Mouse (Mus musculus): ENCODE results near the gene Sfta2. TPM values are rescaled to one million over a fixed set of nuclear protein-coding genes. Genes with fewer than 3 reads are reported as not detected.

Sfta2 gene
- polyA plus RNA-seq, 2 experiments from 2014 or later, result not detected

GRCm38 (mm10) chr17:35680591-35680990 is 79.2 kb downstream of the Sfta2 start:
- no peak for ATAC-seq

DNA sequence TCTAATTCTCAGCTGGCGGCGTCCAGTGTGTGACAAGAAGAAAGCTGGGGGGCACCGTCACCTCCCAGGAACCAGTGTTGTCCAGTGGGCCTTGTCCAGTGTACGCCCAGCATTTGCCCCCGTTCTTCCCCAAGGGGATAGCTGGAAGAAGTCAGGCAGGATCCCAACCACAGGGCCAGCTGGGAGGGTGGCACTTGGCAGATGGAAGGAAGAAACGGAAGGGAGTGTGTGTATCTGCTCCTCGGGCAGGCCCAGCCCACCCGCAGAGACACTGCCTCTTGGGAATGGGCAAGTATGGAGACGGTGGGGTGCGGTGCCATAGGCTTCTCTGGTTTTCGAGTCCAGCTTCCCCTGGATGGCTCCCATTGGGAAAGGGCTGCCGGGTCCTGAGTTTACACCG is 80.6 kb downstream of the Sfta2 start:
- ATAC-seq, result no peak

GRCm38 (mm10) chr17:35685061-35685460 is 83.7 kb downstream of the Sfta2 start:
- ATAC-seq, result no peak

- no peak for ATAC-seq
Observed at GRCm38 (mm10) chr17:35688347-35689175, 87.2 kb downstream of the Sfta2 start.

GRCm38 (mm10) chr17:35689936-35690645 is 88.7 kb downstream of the Sfta2 start:
- ATAC-seq, result no peak

- ATAC-seq, result no peak
Observed at GRCm38 (mm10) chr17:35691811-35692210, 90.5 kb downstream of the Sfta2 start.

DNA sequence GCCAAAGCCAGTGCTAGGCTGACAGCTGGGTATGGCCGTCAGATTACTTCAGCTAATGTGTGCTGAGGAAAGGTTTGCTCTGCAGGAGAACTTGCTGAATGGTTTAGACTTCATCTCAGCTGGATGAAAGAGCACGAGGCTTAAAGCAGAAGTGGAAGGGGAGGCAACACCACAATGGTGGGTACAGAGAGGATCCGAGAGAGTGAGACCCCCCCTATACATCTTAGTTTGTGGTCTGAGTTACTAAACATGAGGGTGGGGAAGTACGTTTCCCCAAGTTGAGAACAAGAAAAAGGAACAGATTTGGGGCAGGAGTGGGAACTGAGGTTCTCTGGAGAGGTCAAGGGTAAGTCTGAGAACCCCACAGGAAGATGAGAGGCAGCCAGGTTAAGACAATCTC is 91.0 kb downstream of the Sfta2 start:
- ATAC-seq, result no peak

- ATAC-seq, result no peak
Observed at GRCm38 (mm10) chr17:35693906-35694305, 92.6 kb downstream of the Sfta2 start.

DNA sequence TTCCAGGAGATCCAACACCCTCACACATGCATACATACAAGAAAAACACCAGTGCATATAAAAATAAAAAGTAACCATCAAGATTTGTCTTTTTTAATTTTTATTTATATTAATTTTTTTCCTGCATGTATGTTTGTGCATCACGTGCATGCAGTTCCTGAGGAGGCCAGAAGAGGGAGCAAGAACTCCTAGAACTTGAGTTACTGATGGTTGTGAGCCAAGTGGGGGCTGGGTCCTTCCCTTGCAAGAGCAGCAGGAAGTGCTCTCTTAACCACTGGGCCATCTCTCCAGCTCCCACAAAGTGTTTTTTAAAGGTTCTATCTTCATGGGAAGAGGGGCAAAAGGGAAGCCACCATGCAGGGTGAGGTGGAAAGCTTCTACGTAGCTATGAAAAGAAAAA is 93.9 kb downstream of the Sfta2 start:
- ATAC-seq, result no peak

DNA sequence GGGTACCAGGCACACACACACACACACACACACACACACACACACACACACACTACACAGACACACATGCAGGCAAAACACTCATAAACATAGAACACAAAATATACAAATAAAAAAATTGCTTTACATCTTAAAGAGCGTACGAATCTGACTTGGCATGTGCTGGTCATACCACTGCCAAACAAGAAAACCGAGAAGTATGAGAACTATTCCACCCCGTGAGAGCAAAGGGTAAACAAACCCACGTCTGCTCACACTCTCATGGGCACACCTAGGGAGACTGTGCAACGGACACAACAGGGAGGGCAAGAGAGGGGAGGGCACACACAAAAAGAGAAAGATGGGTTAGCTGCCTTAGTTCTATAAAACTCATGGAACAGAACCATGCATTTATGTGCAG is 95.3 kb downstream of the Sfta2 start:
- no peak for ATAC-seq

DNA sequence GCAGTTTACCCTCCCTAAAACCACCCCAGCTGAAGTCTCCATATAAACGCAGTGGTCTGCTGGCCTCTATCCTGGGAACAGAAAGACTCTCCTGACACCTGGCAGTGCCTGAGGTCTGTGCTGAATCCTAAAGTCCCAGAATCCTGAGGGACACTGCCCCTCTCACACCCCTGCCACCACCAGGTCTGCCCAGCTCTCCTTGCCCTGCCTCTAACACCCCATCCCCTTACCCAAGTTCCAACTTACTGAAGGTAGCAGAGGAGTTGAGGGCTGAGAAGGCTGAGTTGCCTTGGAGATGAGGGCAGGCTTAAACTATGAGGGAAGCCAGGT is 96.0 kb downstream of the Sfta2 start:
- ATAC-seq, result no peak

GRCm38 (mm10) chr17:35697759-35698500 is 96.6 kb downstream of the Sfta2 start:
- ATAC-seq, result no peak

- no peak for ATAC-seq
Observed at GRCm38 (mm10) chr17:35698501-35698883, 97.1 kb downstream of the Sfta2 start.

DNA sequence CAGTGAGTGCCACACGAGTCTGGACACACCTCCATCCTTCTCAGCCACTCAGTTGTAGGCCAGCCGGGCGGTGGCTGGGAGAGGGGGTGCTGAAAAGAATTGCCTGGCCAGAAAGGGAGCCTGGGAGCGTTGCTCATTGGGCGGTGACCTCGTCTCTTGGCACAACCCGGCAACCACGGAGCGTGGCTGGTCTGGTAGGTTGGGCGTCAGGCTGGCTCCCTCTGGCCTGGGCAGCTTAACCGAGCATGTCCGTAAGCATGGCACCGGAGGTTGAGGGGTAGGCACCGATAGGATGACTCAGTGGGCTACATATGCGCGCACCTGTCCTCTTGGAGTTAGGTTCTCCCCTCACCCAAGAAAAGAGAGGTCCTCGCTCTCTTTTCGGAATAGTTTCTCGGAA is 98.6 kb downstream of the Sfta2 start:
- no peak for ATAC-seq

Other genes with a start within 250 kb of the Sfta2 start
- gene H2-Q4, start 221.9 kb upstream of the Sfta2 start, polyA plus RNA-seq (2017; shearing (Covaris generic)), result 10 to 100 TPM; 12.1 to 12.7 TPM
- 100 to 1,000 TPM; 450 to 531 TPM for gene H2-Q6, start 176.7 kb upstream of the Sfta2 start, polyA plus RNA-seq (2017; shearing (Covaris generic))
- gene H2-Q7, start 162.4 kb upstream of the Sfta2 start, polyA plus RNA-seq (2017; shearing (Covaris generic)), result 1,000 to 10,000 TPM; 1,012 to 1,237 TPM
- 10 to 100 TPM in 1 of 2 experiments, 1 to 10 TPM in 1; 7.3 to 20.1 TPM for gene H2-Q10, start 131.5 kb upstream of the Sfta2 start, polyA plus RNA-seq (2017; shearing (Covaris generic))
- under 1 TPM in 1 of 2 experiments, not detected in 1; 0.36 TPM for gene Pou5f1, start 95.5 kb upstream of the Sfta2 start, polyA plus RNA-seq (2017; shearing (Covaris generic))
- gene Tcf19, start 84.7 kb upstream of the Sfta2 start, polyA plus RNA-seq (2017; shearing (Covaris generic)), result 10 to 100 TPM; 29.2 to 36.6 TPM
- 1 to 10 TPM; 3.7 to 5.0 TPM for gene Cchcr1, start 84.4 kb upstream of the Sfta2 start, polyA plus RNA-seq (2017; shearing (Covaris generic))
- not detected for gene Psors1c2, start 68.3 kb upstream of the Sfta2 start, polyA plus RNA-seq (2017; shearing (Covaris generic))
- not detected for gene Cdsn, start 49.4 kb upstream of the Sfta2 start, polyA plus RNA-seq (2017; shearing (Covaris generic))
- not detected for gene 2300002M23Rik, start 34.1 kb upstream of the Sfta2 start, polyA plus RNA-seq (2017; shearing (Covaris generic))
- not detected for gene Gm9573, start 25.1 kb downstream of the Sfta2 start, polyA plus RNA-seq (2017; shearing (Covaris generic))
- under 1 TPM in 1 of 2 experiments, not detected in 1; 0.36 TPM for gene Mucl3, start 42.1 kb downstream of the Sfta2 start, polyA plus RNA-seq (2017; shearing (Covaris generic))
- gene Vars2, start 66.0 kb downstream of the Sfta2 start, polyA plus RNA-seq (2017; shearing (Covaris generic)), result 10 to 100 TPM in 1 of 2 experiments, 1 to 10 TPM in 1; 9.3 to 11.8 TPM
- gene Gtf2h4, start 72.2 kb downstream of the Sfta2 start, polyA plus RNA-seq (2017; shearing (Covaris generic)), result 10 to 100 TPM; 11.5 to 30.4 TPM
- gene Ddr1, start 103.1 kb downstream of the Sfta2 start, polyA plus RNA-seq (2017; shearing (Covaris generic)), result under 1 TPM; 0.66 to 0.71 TPM
- under 1 TPM; 0.60 TPM for gene Ier3, start 220.1 kb downstream of the Sfta2 start, polyA plus RNA-seq (2017; shearing (Covaris generic))
- gene Flot1, start 221.7 kb downstream of the Sfta2 start, polyA plus RNA-seq (2017; shearing (Covaris generic)), result 10 to 100 TPM; 19.9 to 22.9 TPM
- 100 to 1,000 TPM; 410 to 652 TPM for gene Tubb5, start 236.8 kb downstream of the Sfta2 start, polyA plus RNA-seq (2017; shearing (Covaris generic))
- gene Mdc1, start 240.0 kb downstream of the Sfta2 start, polyA plus RNA-seq (2017; shearing (Covaris generic)), result 1 to 10 TPM; 4.1 to 6.4 TPM